Mouse (Mus musculus) forebrain, embryonic 10.5 days (tissue): ENCODE results near the gene Gm21974. TPM values are rescaled to one million over a fixed set of nuclear protein-coding genes. Genes with fewer than 3 reads are reported as not detected.

Experiments
- polyA plus RNA-seq: library from polyadenylated mRNA; unstranded; fragments of >200 nt; fragmentation: Nextera tagmentation; extraction: Ambion mirVana; gene quantifications from 2 replicates; pipeline ENCODE4 v1.2.1, GENCODE M21; 2016

Gene Gm21974
- polyA plus RNA-seq, 1 experiment from 2014 or later: not detected

Other genes with a start within 250 kb of the Gm21974 start
- gene Bcl7c, start 186.5 kb downstream of the Gm21974 start, polyA plus RNA-seq: 44.5 and 50.4 TPM in 2 replicates
- 5.9 and 6.0 TPM in 2 replicates for gene Ctf1, start 182.7 kb downstream of the Gm21974 start, polyA plus RNA-seq
- 0.33 and 0.39 TPM in 2 replicates for gene Ctf2, start 163.3 kb downstream of the Gm21974 start, polyA plus RNA-seq
- gene Fbxl19, start 150.9 kb downstream of the Gm21974 start, polyA plus RNA-seq: 7.6 and 8.2 TPM in 2 replicates
- 8.4 and 9.8 TPM in 2 replicates for gene Orai3, start 125.6 kb downstream of the Gm21974 start, polyA plus RNA-seq
- 16.0 and 17.1 TPM in 2 replicates for gene Setd1a, start 118.8 kb downstream of the Gm21974 start, polyA plus RNA-seq
- not detected in 2 replicates for gene Gm49388, start 109.8 kb downstream of the Gm21974 start, polyA plus RNA-seq
- 5.4 and 5.8 TPM in 2 replicates for gene Hsd3b7, start 94.8 kb downstream of the Gm21974 start, polyA plus RNA-seq
- gene Stx4a, start 71.2 kb downstream of the Gm21974 start, polyA plus RNA-seq: 23.7 and 24.6 TPM in 2 replicates
- 5.5 and 6.1 TPM in 2 replicates for gene Stx1b, start 70.9 kb downstream of the Gm21974 start, polyA plus RNA-seq
- 18.6 and 19.5 TPM in 2 replicates for gene Zfp646, start 19.2 kb downstream of the Gm21974 start, polyA plus RNA-seq
- gene Zfp668, start 18.6 kb downstream of the Gm21974 start, polyA plus RNA-seq: 39.9 and 41.8 TPM in 2 replicates
- 0.32 and 0.49 TPM in 2 replicates for gene Prss53, start 4.5 kb downstream of the Gm21974 start, polyA plus RNA-seq
- gene Vkorc1, start 163 bp upstream of the Gm21974 start, polyA plus RNA-seq: 32.2 and 41.4 TPM in 2 replicates
- 130 and 140 TPM in 2 replicates for gene Bckdk, start 8.6 kb upstream of the Gm21974 start, polyA plus RNA-seq
- 47.4 and 49.0 TPM in 2 replicates for gene Kat8, start 17.1 kb upstream of the Gm21974 start, polyA plus RNA-seq
- 5.0 and 5.9 TPM in 2 replicates for gene Prss8, start 34.6 kb upstream of the Gm21974 start, polyA plus RNA-seq
- gene Prss36, start 51.3 kb upstream of the Gm21974 start, polyA plus RNA-seq: 11.5 and 12.5 TPM in 2 replicates
- 362 and 407 TPM in 2 replicates for gene Fus, start 72.0 kb upstream of the Gm21974 start, polyA plus RNA-seq
- 6.3 and 6.6 TPM in 2 replicates for gene Pycard, start 98.4 kb upstream of the Gm21974 start, polyA plus RNA-seq
- not detected in 2 replicates for gene Trim72, start 108.5 kb upstream of the Gm21974 start, polyA plus RNA-seq
- 0.33 and 0.40 TPM in 2 replicates for gene Itgam, start 167.2 kb upstream of the Gm21974 start, polyA plus RNA-seq
- gene Gm49368, start 167.2 kb upstream of the Gm21974 start, polyA plus RNA-seq: not detected in 2 replicates
- not detected in 2 replicates for gene Itgax, start 234.1 kb upstream of the Gm21974 start, polyA plus RNA-seq